Mouse (Mus musculus) small intestine, adult 2 months (tissue): ENCODE measurements at regions not wholly inside any gene's neighbourhood (a gene's known extent, or its start where the extent isn't known, plus 50 kb on each side); places are given as distances from the start of the nearest gene placed in this dataset.

ENCODE experiments used
- H3K27ac ChIP-seq: fragments of 200-500 bp; 2 replicates; pipeline ENCODE4 v1.5.1; 2012; ENCODE audit warnings: low read depth, low read length, control low read depth, inconsistent platforms; ENCODE audit not compliant: insufficient read depth
- H3K27me3 ChIP-seq: fragments of 200-500 bp; 2 replicates; pipeline ENCODE4 v1.6.1; 2012; ENCODE audit warnings: mild to moderate bottlenecking, moderate library complexity, low read length, inconsistent platforms; ENCODE audit not compliant: control insufficient read depth, insufficient read depth
- H3K36me3 ChIP-seq: fragments of 200-500 bp; 2 replicates; pipeline ENCODE4 v1.6.1; 2012; ENCODE audit warnings: mild to moderate bottlenecking, low read length, control low read depth, inconsistent platforms; ENCODE audit not compliant: control insufficient read depth, insufficient read depth
- H3K4me1 ChIP-seq: fragments of 200-500 bp; 2 replicates; pipeline ENCODE4 v1.6.1; 2012; ENCODE audit warnings: low read length, inconsistent platforms, mixed read lengths; ENCODE audit not compliant: control insufficient read depth, insufficient read depth, insufficient read length
- H3K4me3 ChIP-seq: fragments of 200-500 bp; 2 replicates; pipeline ENCODE4 v1.5.1; 2012; ENCODE audit warnings: low read depth, mild to moderate bottlenecking, control low read depth, inconsistent platforms, low read length, moderate library complexity
- CTCF ChIP-seq: fragments of 200-500 bp; IDR thresholded peaks from 2 replicates; pipeline ENCODE4 v1.5.1; 2012; ENCODE audit warnings: low read depth, mild to moderate bottlenecking, control low read depth, inconsistent platforms, low read length, moderate library complexity, mixed read lengths; ENCODE audit not compliant: insufficient replicate concordance, insufficient read length; ENCODE audit errors: extremely low read depth
- POLR2A ChIP-seq: fragments of 200-500 bp; IDR thresholded peaks from 2 replicates; pipeline ENCODE4 v1.6.1; 2012; ENCODE audit warnings: low read depth, mild to moderate bottlenecking, control low read depth, inconsistent platforms, low read length, moderate library complexity
- WGBS: fragments of 180-500 bp; shearing (Covaris S2); methylation state at CpG from one replicate; pipeline ENCODE4 v1.1.7; 2018; 5-methylcytosine and 5-hydroxymethylcytosine counted together

GRCm38 (mm10) chr13:84059031-84059651 lies 163.0 kb upstream of the Tmem161b start:
- Histone ChIP-seq H3K36me3 (no peaks in the 10 kb centered on the region), H3K27ac (no peak overlapping the region), H3K4me1 (no peaks in the 10 kb centered on the region), H3K4me3 (no peak overlapping the region), H3K27me3 (no peaks in the 10 kb centered on the region)
- WGBS = 25% methylated on average over 10 of the region's 10 CpGs
- no peak for TF ChIP-seq CTCF
- TF ChIP-seq POLR2A = no peak

DNA sequence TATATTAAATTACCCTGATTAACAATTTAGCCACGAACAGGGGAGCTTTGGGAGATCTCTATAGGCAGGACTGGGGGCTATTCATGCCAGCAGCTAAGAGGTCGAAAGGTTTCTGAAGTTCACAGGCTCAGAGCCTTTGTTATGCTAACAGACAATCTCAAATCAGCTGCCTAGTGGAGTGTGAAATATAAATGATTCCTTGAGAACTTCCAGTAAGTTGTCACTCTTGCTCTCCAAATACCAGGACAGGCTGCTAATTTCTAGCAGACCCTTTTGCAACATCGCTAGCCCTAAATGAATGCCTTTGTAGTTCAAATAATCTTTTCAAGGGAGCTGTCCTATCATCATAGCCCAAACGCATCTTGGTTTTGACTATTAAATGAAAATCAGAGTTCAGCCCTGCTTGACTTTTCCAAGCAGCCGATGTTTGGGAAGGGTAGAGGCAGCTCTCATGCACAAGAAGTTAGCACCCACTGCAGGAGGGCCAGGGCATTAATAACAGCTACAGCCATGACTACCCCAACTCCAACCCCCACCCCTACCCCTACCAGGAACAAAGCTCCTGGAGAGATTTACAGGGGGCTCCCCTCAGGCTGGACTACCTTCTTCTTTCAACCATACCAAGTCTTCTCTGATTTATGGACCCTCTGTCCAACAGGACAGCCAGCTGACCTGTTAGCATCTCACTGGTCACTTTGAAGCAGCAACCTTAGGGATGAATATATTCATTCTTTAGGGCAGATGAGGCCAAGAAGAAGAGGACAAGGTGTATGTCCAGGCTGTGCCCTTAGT lies 162.2 kb upstream of the Tmem161b start:
- Histone ChIP-seq H3K4me3 (no peak overlapping the region), H3K4me1 (no peaks in the 10 kb centered on the region), H3K36me3 (no peaks in the 10 kb centered on the region), H3K27me3 (no peaks in the 10 kb centered on the region), H3K27ac (no peak overlapping the region)
- TF ChIP-seq POLR2A (no peak), CTCF (no peak)
- 47% methylated on average over 5 of the region's 5 CpGs for WGBS

GRCm38 (mm10) chr13:84060453-84060834 lies 161.7 kb upstream of the Tmem161b start:
- TF ChIP-seq POLR2A (no peak), CTCF (no peak)
- Histone ChIP-seq H3K27ac (no peak overlapping the region), H3K36me3 (no peaks in the 10 kb centered on the region), H3K27me3 (no peaks in the 10 kb centered on the region), H3K4me1 (no peaks in the 10 kb centered on the region), H3K4me3 (no peak overlapping the region)
- 69% methylated on average over 3 of the region's 3 CpGs for WGBS

DNA sequence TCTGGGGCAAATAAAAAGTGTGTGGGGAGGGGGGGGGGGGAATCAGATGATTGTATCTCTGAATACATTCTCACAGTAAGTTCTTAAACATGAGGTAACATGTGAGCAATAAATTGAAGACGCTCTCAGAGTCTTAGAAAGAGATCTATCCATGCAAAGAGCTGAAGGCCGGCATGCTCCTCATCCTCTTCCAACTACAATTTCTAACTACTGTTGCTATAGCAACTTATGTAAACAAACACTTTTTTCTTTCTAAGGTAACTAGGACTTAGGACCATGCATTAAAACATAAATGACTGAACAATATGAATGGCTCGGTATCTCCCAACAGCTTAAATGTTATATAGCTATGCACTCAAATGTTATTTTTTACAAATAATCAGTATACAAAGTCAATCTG lies 161.2 kb upstream of the Tmem161b start:
- no peaks in the 10 kb centered on the region for H3K27me3 ChIP-seq
- no peaks in the 10 kb centered on the region for H3K4me1 ChIP-seq
- 62% methylated on average over 3 of the region's 3 CpGs for WGBS
- no peak overlapping the region for H3K27ac ChIP-seq
- H3K4me3 ChIP-seq = no peak overlapping the region
- TF ChIP-seq CTCF (no peak), POLR2A (no peak)
- no peaks in the 10 kb centered on the region for H3K36me3 ChIP-seq

- no peaks in the 10 kb centered on the region for H3K36me3 ChIP-seq
- WGBS = 47% methylated on average over 7 of the region's 7 CpGs
- H3K4me3 ChIP-seq = no peak overlapping the region
- H3K4me1 ChIP-seq = no peaks in the 10 kb centered on the region
- no peak overlapping the region for H3K27ac ChIP-seq
- H3K27me3 ChIP-seq = no peaks in the 10 kb centered on the region
- TF ChIP-seq CTCF (no peak), POLR2A (no peak)
Measured at GRCm38 (mm10) chr13:84061820-84062480, 160.1 kb upstream of the Tmem161b start.

- no peak overlapping the region for H3K27ac ChIP-seq
- H3K27me3 ChIP-seq = no peaks in the 10 kb centered on the region
- H3K4me3 ChIP-seq = no peak overlapping the region
- no peaks in the 10 kb centered on the region for H3K36me3 ChIP-seq
- TF ChIP-seq CTCF = no peak
- TF ChIP-seq POLR2A = no peak
- WGBS = 74% methylated on average over 2 of the region's 2 CpGs
- H3K4me1 ChIP-seq = no peaks in the 10 kb centered on the region
Measured at GRCm38 (mm10) chr13:84062616-84063015, 159.5 kb upstream of the Tmem161b start.

DNA sequence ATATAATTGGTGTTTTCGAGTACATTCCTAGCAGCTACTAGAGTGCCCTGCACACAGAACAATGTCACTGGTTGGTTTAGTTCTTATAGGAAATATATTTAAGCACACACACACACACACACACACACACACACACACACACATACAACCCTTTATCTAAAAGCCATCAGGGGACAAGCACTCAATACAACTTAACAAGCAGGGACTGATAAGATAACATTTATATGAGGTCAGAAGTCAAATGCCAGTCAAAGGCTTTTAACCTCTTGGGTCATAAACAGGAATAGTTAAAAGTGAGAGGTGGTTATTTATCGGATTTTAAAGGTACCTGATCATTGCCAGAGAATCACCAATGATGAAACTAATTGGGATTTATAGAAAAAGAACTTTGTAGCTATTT lies 158.7 kb upstream of the Tmem161b start:
- no peaks in the 10 kb centered on the region for H3K4me1 ChIP-seq
- 37% methylated on average over 2 of the region's 2 CpGs for WGBS

More for the DNA sequence above, 158.7 kb upstream of the Tmem161b start:
- TF ChIP-seq CTCF (no peak), POLR2A (no peak)
- Histone ChIP-seq H3K4me3 (no peak overlapping the region), H3K36me3 (no peaks in the 10 kb centered on the region), H3K27ac (no peak overlapping the region), H3K27me3 (no peaks in the 10 kb centered on the region)
